ENCODE assay signal across 8 mouse cellular contexts in the genomic region with DNA sequence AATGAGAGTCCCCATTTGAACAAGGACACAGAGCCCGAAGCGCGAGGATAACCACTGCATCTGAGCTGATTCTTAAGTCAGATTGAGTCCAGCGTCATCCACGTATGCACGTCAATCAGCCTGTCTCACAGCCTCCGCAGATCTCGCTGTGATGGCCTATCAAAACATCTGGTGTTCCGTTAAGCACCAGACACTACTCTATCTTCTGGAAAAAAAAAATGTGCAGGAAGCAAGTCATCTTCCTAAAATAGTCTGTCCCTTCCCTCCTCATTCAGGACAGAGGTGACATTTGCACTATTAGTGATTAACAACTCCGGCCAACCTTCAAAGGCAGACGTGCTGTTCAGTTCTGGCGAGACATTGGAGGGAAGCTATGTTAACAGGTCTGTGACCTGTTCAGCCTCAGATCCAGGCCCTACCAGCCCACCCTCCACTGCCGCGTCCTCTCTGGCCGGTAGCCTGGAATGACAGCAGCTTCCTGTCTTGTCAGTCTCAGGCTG.
DNase-seq lines count a peak whose midpoint lies in the region; ATAC-seq and TF ChIP-seq lines count a peak whose summit lies in the region.

No protein-coding gene starts in this region.

- no peaks in the 10 kb centered on the region for H3K9me3 ChIP-seq in embryonic facial prominence, embryonic 12.5 days
- H3K9me3 ChIP-seq in lung, postnatal 0 days (ENCODE audit: low read length) = no peaks in the 10 kb centered on the region
- no peaks in the 10 kb centered on the region for H3K9me3 ChIP-seq in forebrain, embryonic 13.5 days (replicated peaks)

- 0 out of 2 replicates have a peak overlapping the region, but pooled peaks have one; percentile 4 for H3K27ac ChIP-seq in embryonic facial prominence, embryonic 12.5 days
- peak overlapping the region; percentile 86 for H3K27ac ChIP-seq in lung, postnatal 0 days (ENCODE audit: low read length)
- H3K27ac ChIP-seq in forebrain, embryonic 13.5 days = no peak overlapping the region

- peaks cover 5% of the 10 kb centered on the region; the same call in 1 of the 2 replicates for H3K27me3 ChIP-seq in embryonic facial prominence, embryonic 12.5 days
- H3K27me3 ChIP-seq in lung, postnatal 0 days (replicated peaks; ENCODE audit: insufficient read depth, low read length) = no peaks in the 10 kb centered on the region
- H3K27me3 ChIP-seq in forebrain, embryonic 13.5 days = peaks cover 50% of the 10 kb centered on the region

- no peak overlapping the region for H3K4me3 ChIP-seq in embryonic facial prominence, embryonic 12.5 days
- H3K4me3 ChIP-seq in lung, postnatal 0 days (ENCODE audit: low read depth, low read length) = no peak overlapping the region
- H3K4me3 ChIP-seq in forebrain, embryonic 13.5 days = no peak overlapping the region

- no peak overlapping the region for H3K9ac ChIP-seq in embryonic facial prominence, embryonic 12.5 days
- H3K9ac ChIP-seq in lung, postnatal 0 days (replicated peaks; ENCODE audit: low read depth) = no peak overlapping the region
- H3K9ac ChIP-seq in forebrain, embryonic 13.5 days = no peak overlapping the region

- 61% methylated on average over 15 of the region's 15 CpGs for WGBS in embryonic facial prominence, embryonic 12.5 days
- WGBS in lung, postnatal 0 days = 36% methylated on average over 15 of the region's 15 CpGs
- WGBS in forebrain, embryonic 13.5 days = 73% methylated on average over 15 of the region's 15 CpGs

- TF ChIP-seq EP300 in lung, postnatal 0 days (IDR thresholded peaks at IDR 0.05) = peak; percentile 88

- no peaks in the 10 kb centered on the region for H3K36me3 ChIP-seq in embryonic facial prominence, embryonic 12.5 days
- no peaks in the 10 kb centered on the region for H3K36me3 ChIP-seq in lung, postnatal 0 days (ENCODE audit: insufficient read depth, low read length)
- H3K36me3 ChIP-seq in forebrain, embryonic 13.5 days (ENCODE audit: poor library complexity, severe bottlenecking) = no peaks in the 10 kb centered on the region

- no peak for TF ChIP-seq CTCF in lung, postnatal 0 days (IDR thresholded peaks at IDR 0.05)

- no peak overlapping the region for H3K4me2 ChIP-seq in embryonic facial prominence, embryonic 12.5 days (replicated peaks)
- no peak overlapping the region; the same call in 1 of the 2 replicates for H3K4me2 ChIP-seq in lung, postnatal 0 days (replicated peaks; ENCODE audit: low read depth, low read length)
- no peak overlapping the region for H3K4me2 ChIP-seq in forebrain, embryonic 13.5 days

- no peak for ATAC-seq in embryonic facial prominence, embryonic 12.5 days (ENCODE audit: insufficient number of reproducible peaks, insufficient read depth, low FRiP score, low TSS enrichment)
- peak; percentile 3; the same call in 1 of the 2 replicates for ATAC-seq in lung, postnatal 0 days
- ATAC-seq in forebrain, embryonic 13.5 days = no peak

- peaks cover 64% of the 10 kb centered on the region for H3K4me1 ChIP-seq in embryonic facial prominence, embryonic 12.5 days
- peaks cover 31% of the 10 kb centered on the region for H3K4me1 ChIP-seq in lung, postnatal 0 days (ENCODE audit: insufficient read depth, low read depth, low read length)
- H3K4me1 ChIP-seq in forebrain, embryonic 13.5 days = peaks cover 22% of the 10 kb centered on the region

- DNase-seq in adrenal gland, adult 2 months = peak; percentile 73
- DNase-seq in adrenal gland, postnatal 4 days (ENCODE audit: low spot score in 2 of 2) = no peak
- DNase-seq in kidney, adult 11 months = peak; percentile 75
- DNase-seq in lung, postnatal 0 days (ENCODE audit: low spot score) = peak; percentile 87
- DNase-seq in urinary bladder, postnatal 36 days (ENCODE audit: low spot score in 2 of 2) = no peak
- DNase-seq in urinary bladder, postnatal 25 days (ENCODE audit: low spot score) = no peak

Comparison
In these comparisons a context has a peak if more than half of its experiments do, and no peak if none do; other contexts are left out.
1. DNase-seq: peak in adrenal gland, adult 2 months (single experiment), kidney, adult 11 months (single experiment) and lung, postnatal 0 days (single experiment); none in adrenal gland, postnatal 4 days (0 of 2), urinary bladder, postnatal 36 days (0 of 2) and urinary bladder, postnatal 25 days (single experiment).